ENCODE assay signal across 16 mouse cellular contexts in the genomic region with DNA sequence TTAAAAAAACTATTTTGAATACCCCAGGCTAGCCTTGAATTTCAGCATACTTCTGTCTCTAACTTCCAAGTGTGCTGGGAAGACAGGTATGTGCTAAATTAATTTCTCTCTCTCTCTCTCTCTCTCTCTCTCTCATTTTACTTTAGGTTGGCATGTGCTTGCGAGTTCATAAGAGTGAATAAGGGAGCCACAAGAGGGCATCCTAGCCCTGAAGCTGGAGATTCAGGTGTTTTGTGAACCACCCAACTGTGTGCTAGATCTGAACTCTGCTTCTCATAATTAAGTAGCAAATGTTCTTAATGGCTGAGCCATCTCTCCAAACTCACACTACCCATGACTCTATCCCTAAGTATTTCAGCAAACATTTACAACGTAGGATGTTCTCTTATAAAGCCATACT. TPM values are rescaled to one million over a fixed set of nuclear protein-coding genes. Genes with fewer than 3 reads are reported as not detected.
A peak's percentile ranks its signal among the peaks of the same experiment; 100 is the strongest.
DNase-seq lines count a peak whose midpoint lies in the region; ATAC-seq and TF ChIP-seq lines count a peak whose summit lies in the region.
"Had no signal": no experiment of that assay in that cellular context is flagged by ENCODE, and none has a peak within 500 bp of the region (broad histone marks: within the 10 kb centered on the region; RNA-seq: fewer than 3 reads in every experiment).

No protein-coding gene starts in this region.

- DNase-seq in CD4-positive, CD25-positive, alpha-beta regulatory T cell, adult 2 months (ENCODE audit: low read depth, low spot score): peak; percentile 57
- peak; percentile 27 to 34 for DNase-seq in kidney, postnatal 36 days
- DNase-seq in kidney, postnatal 4 days: no peak
- DNase-seq in retina, embryonic 14.5 days (ENCODE audit: low spot score): peak; percentile 31
- DNase-seq in retina, postnatal 1 day: no peak
- DNase-seq in stomach, postnatal 0 days (ENCODE audit: low spot score): no peak
- DNase-seq: adrenal gland, adult 2 months; cerebellum, adult 11-12 months; right cerebral cortex, postnatal 25 days had no signal

- H3K4me3 ChIP-seq in stomach, postnatal 0 days (ENCODE audit: low read depth, low read length): no peak overlapping the region
- H3K4me3 ChIP-seq: heart, embryonic 12.5 days; hindbrain, embryonic 12.5 days; liver, embryonic 15.5 days; midbrain, embryonic 15.5 days; stomach, embryonic 15.5 days had no signal

- WGBS in stomach, postnatal 0 days: 70% methylated on average over 2 of the region's 2 CpGs

- 0 out of 2 replicates have a peak, but pooled peaks cover 2% of the 10 kb centered on the region for H3K36me3 ChIP-seq in stomach, postnatal 0 days (ENCODE audit: control insufficient read depth, insufficient read depth, low read length)

- no peak for TF ChIP-seq EP300 in stomach, postnatal 0 days (optimal IDR thresholded peaks at IDR 0.05)

- no peak overlapping the region for H3K27ac ChIP-seq in stomach, postnatal 0 days (replicated peaks)
- H3K27ac ChIP-seq: hindbrain, embryonic 12.5 days; midbrain, embryonic 15.5 days; stomach, embryonic 15.5 days had no signal

- no peak for ATAC-seq in CD4-positive, CD25-positive, alpha-beta regulatory T cell, adult 4 months
- ATAC-seq in stomach, postnatal 0 days (ENCODE audit: low FRiP score, low TSS enrichment): no peak
- ATAC-seq in megakaryocyte, adult 5-6 weeks (ENCODE audit: poor library complexity, severe bottlenecking): no peak
- ATAC-seq: midbrain, embryonic 15.5 days had no signal

- no peaks in the 10 kb centered on the region for H3K4me1 ChIP-seq in stomach, postnatal 0 days (replicated peaks; ENCODE audit: control insufficient read depth, insufficient read depth)

- H3K4me2 ChIP-seq in stomach, postnatal 0 days (replicated peaks; ENCODE audit: low read depth): no peak overlapping the region
- H3K4me2 ChIP-seq: heart, embryonic 12.5 days; hindbrain, embryonic 12.5 days; liver, embryonic 15.5 days; midbrain, embryonic 15.5 days; stomach, embryonic 15.5 days had no signal

- no peaks in the 10 kb centered on the region for H3K27me3 ChIP-seq in stomach, postnatal 0 days (ENCODE audit: control insufficient read depth, insufficient read depth, low read length)
- H3K27me3 ChIP-seq: heart, embryonic 12.5 days; hindbrain, embryonic 12.5 days; liver, embryonic 15.5 days; midbrain, embryonic 15.5 days; stomach, embryonic 15.5 days had no signal

- TF ChIP-seq CTCF in stomach, postnatal 0 days (IDR thresholded peaks at IDR 0.05; ENCODE audit: low read depth): peak; percentile 58

- H3K9me3 ChIP-seq in stomach, postnatal 0 days (ENCODE audit: control insufficient read depth, low read length): no peaks in the 10 kb centered on the region
- H3K9me3 ChIP-seq: heart, embryonic 12.5 days; hindbrain, embryonic 12.5 days; liver, embryonic 15.5 days; midbrain, embryonic 15.5 days; stomach, embryonic 15.5 days had no signal

- no peak overlapping the region for H3K9ac ChIP-seq in stomach, postnatal 0 days (ENCODE audit: low read length)
- H3K9ac ChIP-seq: heart, embryonic 12.5 days; hindbrain, embryonic 12.5 days; liver, embryonic 15.5 days; midbrain, embryonic 15.5 days; stomach, embryonic 15.5 days had no signal

RNA-seq across cellular contexts. Expression of a gene that starts 21.8 kb away (rescaled TPM):
- polyA plus RNA-seq in CD4-positive, CD25-positive, alpha-beta regulatory T cell, adult 4 months (2017; shearing (Covaris generic)): 10 to 100 TPM; 40.5 to 47.2 TPM
- polyA plus RNA-seq in stomach, postnatal 0 days (2015; fragmentation: Nextera tagmentation; extraction: Ambion mirVana): 41.0 and 46.1 TPM in 2 replicates
- 57.3 and 71.0 TPM in 2 replicates for total RNA-seq in megakaryocyte, adult 5-6 weeks (2015)
- total RNA-seq in megakaryocyte, adult 5-6 weeks (2017): 41.4 and 51.9 TPM in 2 replicates

RNA-seq across cellular contexts. Expression of a gene that starts 35.6 kb away (rescaled TPM):
- 10 to 100 TPM; 64.2 to 72.1 TPM for polyA plus RNA-seq in CD4-positive, CD25-positive, alpha-beta regulatory T cell, adult 4 months (2017; shearing (Covaris generic))
- polyA plus RNA-seq in stomach, postnatal 0 days (2015; fragmentation: Nextera tagmentation; extraction: Ambion mirVana): 70.8 and 79.0 TPM in 2 replicates
- total RNA-seq in megakaryocyte, adult 5-6 weeks (2015): 28.6 and 44.4 TPM in 2 replicates
- 53.0 and 73.9 TPM in 2 replicates for total RNA-seq in megakaryocyte, adult 5-6 weeks (2017)

RNA-seq across cellular contexts. Expression of a gene that starts 35.7 kb away (rescaled TPM):
- 10 to 100 TPM; 12.8 to 16.0 TPM for polyA plus RNA-seq in CD4-positive, CD25-positive, alpha-beta regulatory T cell, adult 4 months (2017; shearing (Covaris generic))
- 6.6 and 6.8 TPM in 2 replicates for polyA plus RNA-seq in stomach, postnatal 0 days (2015; fragmentation: Nextera tagmentation; extraction: Ambion mirVana)
- total RNA-seq in megakaryocyte, adult 5-6 weeks (2015): 32.9 and 34.5 TPM in 2 replicates
- total RNA-seq in megakaryocyte, adult 5-6 weeks (2017): 17.5 and 24.0 TPM in 2 replicates

RNA-seq across cellular contexts. Expression of a gene that starts 41.0 kb away (rescaled TPM):
- 1 to 10 TPM; 1.1 to 1.6 TPM for polyA plus RNA-seq in CD4-positive, CD25-positive, alpha-beta regulatory T cell, adult 4 months (2017; shearing (Covaris generic))
- polyA plus RNA-seq in stomach, postnatal 0 days (2015; fragmentation: Nextera tagmentation; extraction: Ambion mirVana): 881 and 1,168 TPM in 2 replicates
- 0.13 and 0.32 TPM in 2 replicates for total RNA-seq in megakaryocyte, adult 5-6 weeks (2015)
- 0.40 TPM in 1 of 2 replicates, not detected in the other for total RNA-seq in megakaryocyte, adult 5-6 weeks (2017)

Comparison
In these comparisons a context has a peak if more than half of its experiments do, and no peak if none do; other contexts are left out.
1. DNase-seq: peak in CD4-positive, CD25-positive, alpha-beta regulatory T cell, adult 2 months (single experiment), kidney, postnatal 36 days (2 of 2) and retina, embryonic 14.5 days (single experiment); none in kidney, postnatal 4 days (0 of 2), retina, postnatal 1 day (single experiment) and stomach, postnatal 0 days (single experiment).